Mouse (Mus musculus): ENCODE results near the gene Dnah14.

The Dnah14 gene

DNA sequence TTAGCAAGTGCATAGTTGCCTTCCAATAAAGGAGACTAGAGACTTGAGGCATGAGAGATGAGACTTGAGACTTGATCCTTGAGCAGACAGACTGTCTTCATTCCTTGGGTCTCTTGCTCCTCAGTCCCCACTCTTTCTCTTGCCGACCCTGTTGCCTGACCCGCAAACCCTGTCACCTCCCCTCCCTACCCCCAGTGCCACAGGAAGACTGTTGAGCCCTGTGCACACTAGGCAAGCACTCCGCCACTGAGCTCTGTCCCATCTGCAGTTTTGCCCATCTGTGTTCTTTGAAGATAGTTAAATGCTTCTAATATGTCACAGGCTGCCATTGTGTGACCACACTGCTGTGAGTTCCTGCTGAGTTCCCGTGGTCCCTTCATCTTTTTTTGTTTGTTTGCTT, 23.0 kb downstream of the Dnah14 start:
- DNase-seq (ENCODE audit: low read depth, low spot score), result no peak

DNA sequence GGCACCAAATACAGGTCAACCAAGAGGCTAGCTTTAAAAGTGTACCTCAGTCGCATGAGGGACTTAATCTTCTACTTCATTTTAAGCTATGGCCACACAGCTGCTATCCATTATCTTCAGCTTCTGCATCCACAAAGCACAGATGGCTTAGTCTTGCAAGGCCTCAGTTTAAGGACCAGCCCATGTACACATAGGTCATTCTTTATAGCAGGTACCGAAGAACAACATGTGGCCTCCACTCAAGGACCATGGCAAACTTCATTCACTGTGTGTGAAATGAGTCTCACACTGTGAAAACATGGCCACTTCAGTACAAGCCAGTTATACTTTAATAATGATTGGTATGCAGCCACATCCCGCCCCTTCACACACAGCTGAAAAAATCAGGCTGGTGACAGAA, 34.8 kb downstream of the Dnah14 start:
- DNase-seq (ENCODE audit: low read depth, low spot score), result no peak

- DNase-seq (ENCODE audit: low read depth, low spot score), result peak; percentile 80
Observed at GRCm38 (mm10) chr1:181615866-181616491, 39.6 kb downstream of the Dnah14 start.

GRCm38 (mm10) chr1:181617332-181617731, 41.0 kb downstream of the Dnah14 start:
- peak; percentile 65 for DNase-seq (ENCODE audit: low read depth, low spot score)

GRCm38 (mm10) chr1:181623149-181623680, 46.9 kb downstream of the Dnah14 start:
- no peak for DNase-seq (ENCODE audit: low read depth, low spot score)

GRCm38 (mm10) chr1:181624876-181625275, 48.5 kb downstream of the Dnah14 start:
- no peak for DNase-seq (ENCODE audit: low read depth, low spot score)

- no peak for DNase-seq (ENCODE audit: low read depth, low spot score)
Observed at GRCm38 (mm10) chr1:181628276-181628675, 51.9 kb downstream of the Dnah14 start.

DNA sequence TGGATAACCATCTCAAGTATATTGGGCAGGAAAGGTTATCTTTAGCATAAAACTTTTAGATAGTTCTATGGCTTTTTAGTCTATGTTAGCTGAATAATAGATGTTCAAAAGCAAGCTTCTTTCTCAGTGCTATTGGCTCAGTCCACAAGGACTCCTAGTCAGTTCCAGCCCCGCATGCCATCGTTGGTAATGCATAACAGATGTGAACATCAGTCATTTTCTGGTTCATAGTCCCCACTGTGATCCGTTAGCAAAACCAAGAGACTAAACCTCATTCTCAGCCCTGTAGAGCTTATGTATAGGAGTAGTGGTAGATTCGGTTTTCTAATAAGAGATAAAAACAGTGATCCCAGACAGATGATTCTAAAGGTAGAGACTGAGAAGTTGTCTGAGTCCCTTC, 55.0 kb downstream of the Dnah14 start:
- no peak for DNase-seq (ENCODE audit: low read depth, low spot score)

- DNase-seq (ENCODE audit: low read depth, low spot score), result no peak
Observed at GRCm38 (mm10) chr1:181637997-181638713, 61.8 kb downstream of the Dnah14 start.

GRCm38 (mm10) chr1:181640383-181640782, 64.0 kb downstream of the Dnah14 start:
- DNase-seq (ENCODE audit: low read depth, low spot score), result no peak

- no peak for DNase-seq (ENCODE audit: low read depth, low spot score)
Observed at GRCm38 (mm10) chr1:181647467-181647866, 71.1 kb downstream of the Dnah14 start.

DNA sequence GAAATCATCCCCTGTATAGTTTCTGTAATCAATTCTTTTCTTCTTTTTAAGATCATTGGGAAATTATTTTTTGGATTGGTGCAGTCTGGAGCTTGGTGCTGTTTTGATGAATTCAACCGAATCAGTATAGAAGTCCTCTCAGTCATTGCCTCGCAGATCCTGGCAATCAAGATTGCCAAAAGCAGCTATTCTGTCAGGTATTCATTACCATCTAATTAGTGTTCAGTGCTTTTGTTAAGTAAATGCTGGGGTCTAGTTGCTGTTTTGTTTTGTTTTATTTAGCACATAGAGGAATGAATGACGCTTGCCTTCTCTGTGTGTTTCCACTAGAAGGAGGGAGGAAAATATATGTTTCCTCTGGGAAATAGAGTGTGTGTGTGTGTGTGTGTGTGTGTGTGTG, 77.1 kb downstream of the Dnah14 start:
- DNase-seq (ENCODE audit: low read depth, low spot score), result no peak

GRCm38 (mm10) chr1:181656421-181656820, 80.1 kb downstream of the Dnah14 start:
- no peak for DNase-seq (ENCODE audit: low read depth, low spot score)

DNA sequence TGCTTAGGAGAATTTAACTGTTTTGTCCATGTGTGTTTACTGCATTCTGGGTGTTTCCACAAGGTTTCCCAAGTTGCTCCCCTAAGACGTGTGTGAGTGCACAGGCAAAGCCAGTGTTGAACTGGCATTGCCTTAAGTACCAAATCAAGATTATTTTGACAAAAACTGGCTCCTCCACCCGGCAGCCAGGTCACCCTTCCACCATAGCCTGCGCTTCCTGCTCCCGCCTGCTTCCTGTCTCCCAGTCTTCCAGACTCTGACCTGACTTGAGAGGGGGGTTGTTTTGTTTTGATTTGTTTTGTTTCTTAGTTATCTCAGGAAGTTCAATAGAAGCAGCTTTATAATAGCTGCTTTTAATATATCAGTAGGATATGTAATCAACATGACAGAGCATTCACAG, 90.4 kb downstream of the Dnah14 start:
- DNase-seq (ENCODE audit: low read depth, low spot score), result no peak

- DNase-seq (ENCODE audit: low read depth, low spot score), result no peak
Observed at GRCm38 (mm10) chr1:181694729-181695498, 118.6 kb downstream of the Dnah14 start.

- peak; percentile 63 for DNase-seq (ENCODE audit: low read depth, low spot score)
Observed at GRCm38 (mm10) chr1:181728707-181729106, 152.3 kb downstream of the Dnah14 start.

DNA sequence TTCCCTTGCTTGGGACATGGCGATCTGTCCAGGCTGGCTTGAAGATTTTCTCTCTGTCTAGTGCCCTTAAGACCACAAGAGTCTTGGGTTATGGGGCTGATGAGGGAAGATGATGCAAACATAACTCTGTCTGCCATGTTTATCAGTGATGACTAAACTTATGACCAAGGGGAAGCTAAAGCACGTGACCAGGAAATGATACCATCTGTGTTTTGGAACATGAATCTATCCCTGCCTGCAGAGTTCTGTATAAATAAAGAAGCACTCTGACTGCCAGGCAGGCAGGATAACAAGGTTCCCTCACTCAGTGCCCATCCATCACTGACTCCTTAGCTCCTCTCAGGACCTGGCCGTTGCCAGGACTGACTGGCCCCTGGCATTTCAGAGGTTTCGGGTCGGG, 157.2 kb downstream of the Dnah14 start:
- DNase-seq (ENCODE audit: low read depth, low spot score), result no peak

GRCm38 (mm10) chr1:181740259-181740658, 163.9 kb downstream of the Dnah14 start:
- DNase-seq (ENCODE audit: low read depth, low spot score), result no peak

GRCm38 (mm10) chr1:181742251-181742885, 166.0 kb downstream of the Dnah14 start:
- DNase-seq (ENCODE audit: low read depth, low spot score), result no peak

GRCm38 (mm10) chr1:181769392-181769791, 193.0 kb downstream of the Dnah14 start:
- peak; percentile 21 for DNase-seq (ENCODE audit: low read depth, low spot score)

GRCm38 (mm10) chr1:181771871-181772270, 195.5 kb downstream of the Dnah14 start:
- no peak for DNase-seq (ENCODE audit: low read depth, low spot score)

GRCm38 (mm10) chr1:181776541-181776940, 200.2 kb downstream of the Dnah14 start:
- no peak for DNase-seq (ENCODE audit: low read depth, low spot score)

Data from CD4-positive, CD25-positive, alpha-beta regulatory T cell, adult 2 months (primary cell).